Mouse (Mus musculus): ENCODE results near the gene Mettl17. TPM values are rescaled to one million over a fixed set of nuclear protein-coding genes. Genes with fewer than 3 reads are reported as not detected.
A peak's percentile ranks its signal among the peaks of the same experiment; 100 is the strongest.
"Not testable (repeated sequence)": the region's sequence is repeated elsewhere in the genome, so short reads cannot be mapped to it uniquely, and the experiment has no call there.

The Mettl17 gene
- polyA plus RNA-seq, 1 experiment from 2014 or later, result 42.1 TPM

GRCm38 (mm10) chr14:51863603-51864002 is 21.0 kb upstream of the Mettl17 start:
- WGBS, result 22% methylated on average over 1 of the region's 1 CpGs
- not testable (repeated sequence) for H3K27ac ChIP-seq (ENCODE audit: low read length); ATAC-seq (replicated peaks; ENCODE audit: extremely low read depth, insufficient read depth, low FRiP score); H3K9me3 ChIP-seq (replicated peaks; ENCODE audit: control insufficient read depth, low read length); H3K36me3 ChIP-seq (ENCODE audit: control insufficient read depth, insufficient read depth); H3K4me2 ChIP-seq (ENCODE audit: low read depth, low read length); H3K4me3 ChIP-seq (ENCODE audit: low read length); H3K4me1 ChIP-seq (ENCODE audit: control insufficient read depth, insufficient read depth, low read length); H3K27me3 ChIP-seq (ENCODE audit: control insufficient read depth, insufficient read depth, low read length); H3K9ac ChIP-seq (ENCODE audit: low read length)

DNA sequence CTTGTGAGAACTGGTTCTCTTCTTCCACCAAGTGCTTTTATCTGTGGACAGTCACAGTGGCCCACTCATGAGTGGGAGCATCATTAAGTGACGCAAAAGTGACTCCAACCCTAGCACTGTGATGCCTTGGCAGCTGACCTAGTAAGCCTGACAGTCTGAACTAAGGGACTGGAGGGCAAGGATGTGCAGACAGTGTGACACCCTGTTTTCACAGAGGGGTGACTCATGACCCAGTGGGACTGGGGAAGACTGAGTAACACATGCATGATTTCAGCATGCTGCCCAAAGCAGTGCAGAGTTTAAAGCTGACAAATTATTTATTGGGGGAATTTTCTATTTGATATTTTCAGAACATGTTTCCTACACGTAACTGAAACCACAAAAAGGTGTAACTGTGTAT is 13.9 kb upstream of the Mettl17 start:
- WGBS, result 68% methylated on average over 2 of the region's 2 CpGs
- H3K36me3 ChIP-seq (ENCODE audit: control insufficient read depth, insufficient read depth), result no peaks in the 10 kb centered on the region
- no peak overlapping the region for H3K27ac ChIP-seq (ENCODE audit: low read length)
- no peak overlapping the region for H3K9ac ChIP-seq (ENCODE audit: low read length)
- ATAC-seq (replicated peaks; ENCODE audit: extremely low read depth, insufficient read depth, low FRiP score), result no peak
- H3K4me3 ChIP-seq (ENCODE audit: low read length), result no peak overlapping the region
- H3K9me3 ChIP-seq (replicated peaks; ENCODE audit: control insufficient read depth, low read length), result no peaks in the 10 kb centered on the region
- no peaks in the 10 kb centered on the region for H3K4me1 ChIP-seq (ENCODE audit: control insufficient read depth, insufficient read depth, low read length)
- H3K4me2 ChIP-seq (ENCODE audit: low read depth, low read length), result no peak overlapping the region
- no peaks in the 10 kb centered on the region for H3K27me3 ChIP-seq (ENCODE audit: control insufficient read depth, insufficient read depth, low read length)

DNA sequence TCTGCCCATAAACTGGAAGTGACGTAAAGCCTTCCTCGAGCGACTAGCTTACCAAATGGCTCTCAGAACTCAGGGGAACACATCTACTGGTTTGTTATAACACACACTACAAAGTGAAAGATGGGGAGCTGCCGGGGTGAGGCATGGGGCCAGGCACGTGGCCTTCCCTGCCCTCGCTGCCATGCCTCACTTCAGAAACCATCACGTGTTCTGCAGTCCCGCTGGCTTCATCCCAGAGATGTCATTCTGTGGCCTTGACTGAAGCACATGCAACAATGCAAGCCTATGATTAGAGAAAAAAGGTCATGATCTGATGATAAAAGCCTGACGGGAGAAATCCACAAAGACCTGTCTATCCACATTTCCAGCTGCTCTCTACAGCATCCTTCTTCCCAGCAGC is 12.9 kb upstream of the Mettl17 start:
- no peak for ATAC-seq (replicated peaks; ENCODE audit: extremely low read depth, insufficient read depth, low FRiP score)
- Histone ChIP-seq H3K9ac (ENCODE audit: low read length) (no peak overlapping the region), H3K4me1 (ENCODE audit: control insufficient read depth, insufficient read depth, low read length) (no peaks in the 10 kb centered on the region), H3K4me3 (ENCODE audit: low read length) (no peak overlapping the region), H3K36me3 (ENCODE audit: control insufficient read depth, insufficient read depth) (no peaks in the 10 kb centered on the region), H3K27me3 (ENCODE audit: control insufficient read depth, insufficient read depth, low read length) (no peaks in the 10 kb centered on the region), H3K9me3 (replicated peaks; ENCODE audit: control insufficient read depth, low read length) (no peaks in the 10 kb centered on the region), H3K27ac (ENCODE audit: low read length) (no peak overlapping the region), H3K4me2 (ENCODE audit: low read depth, low read length) (no peak overlapping the region)
- WGBS, result 67% methylated on average over 9 of the region's 9 CpGs

GRCm38 (mm10) chr14:51877517-51877916 is 7.1 kb upstream of the Mettl17 start:
- WGBS, result 67% methylated on average over 3 of the region's 3 CpGs
- Histone ChIP-seq H3K27me3 (ENCODE audit: control insufficient read depth, insufficient read depth, low read length) (no peaks in the 10 kb centered on the region), H3K36me3 (ENCODE audit: control insufficient read depth, insufficient read depth) (no peaks in the 10 kb centered on the region), H3K4me1 (ENCODE audit: control insufficient read depth, insufficient read depth, low read length) (no peaks in the 10 kb centered on the region), H3K27ac (ENCODE audit: low read length) (no peak overlapping the region), H3K4me2 (ENCODE audit: low read depth, low read length) (no peak overlapping the region), H3K9me3 (replicated peaks; ENCODE audit: control insufficient read depth, low read length) (no peaks in the 10 kb centered on the region), H3K4me3 (ENCODE audit: low read length) (no peak overlapping the region), H3K9ac (ENCODE audit: low read length) (no peak overlapping the region)
- no peak for ATAC-seq (replicated peaks; ENCODE audit: extremely low read depth, insufficient read depth, low FRiP score)

DNA sequence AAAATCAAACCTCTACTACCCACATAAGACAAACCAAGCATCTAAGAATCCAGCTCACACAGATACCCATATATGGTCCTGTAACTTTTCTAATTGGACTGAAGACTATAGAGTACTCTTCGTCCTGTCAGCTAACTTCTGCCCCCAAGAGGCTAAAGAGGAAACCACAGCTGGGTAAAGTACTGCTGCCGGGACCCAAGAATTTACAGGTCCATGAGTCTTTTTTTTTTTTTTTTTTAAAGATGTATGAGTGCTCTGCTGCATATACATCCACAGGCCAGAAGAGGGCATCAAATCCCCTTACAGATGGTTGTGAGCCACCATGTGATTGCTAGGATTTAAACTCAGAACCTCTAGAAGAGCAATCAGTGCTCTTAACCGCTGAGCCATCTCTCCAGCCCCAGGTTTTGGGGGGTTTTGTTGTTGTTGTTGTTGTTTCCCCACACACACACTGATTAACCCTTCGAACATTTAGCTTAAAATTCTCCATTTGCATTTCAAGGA is 1.1 kb upstream of the Mettl17 start:
- H3K9ac ChIP-seq (ENCODE audit: low read length), result peak overlapping the region; percentile 70
- peaks cover 11% of the 10 kb centered on the region for H3K4me1 ChIP-seq (ENCODE audit: control insufficient read depth, insufficient read depth, low read length)
- peak overlapping the region; percentile 95 for H3K4me2 ChIP-seq (ENCODE audit: low read depth, low read length)
- peak; percentile 25; the same call in 1 of the 2 replicates for ATAC-seq (replicated peaks; ENCODE audit: extremely low read depth, insufficient read depth, low FRiP score)
- H3K36me3 ChIP-seq (ENCODE audit: control insufficient read depth, insufficient read depth), result peaks cover 19% of the 10 kb centered on the region
- H3K9me3 ChIP-seq (replicated peaks; ENCODE audit: control insufficient read depth, low read length), result no peaks in the 10 kb centered on the region
- peak overlapping the region; percentile 86 for H3K4me3 ChIP-seq (ENCODE audit: low read length)
- H3K27ac ChIP-seq (ENCODE audit: low read length), result peak overlapping the region; percentile 69
- 0% methylated on average over 4 of the region's 4 CpGs for WGBS
- no peaks in the 10 kb centered on the region for H3K27me3 ChIP-seq (ENCODE audit: control insufficient read depth, insufficient read depth, low read length)

DNA sequence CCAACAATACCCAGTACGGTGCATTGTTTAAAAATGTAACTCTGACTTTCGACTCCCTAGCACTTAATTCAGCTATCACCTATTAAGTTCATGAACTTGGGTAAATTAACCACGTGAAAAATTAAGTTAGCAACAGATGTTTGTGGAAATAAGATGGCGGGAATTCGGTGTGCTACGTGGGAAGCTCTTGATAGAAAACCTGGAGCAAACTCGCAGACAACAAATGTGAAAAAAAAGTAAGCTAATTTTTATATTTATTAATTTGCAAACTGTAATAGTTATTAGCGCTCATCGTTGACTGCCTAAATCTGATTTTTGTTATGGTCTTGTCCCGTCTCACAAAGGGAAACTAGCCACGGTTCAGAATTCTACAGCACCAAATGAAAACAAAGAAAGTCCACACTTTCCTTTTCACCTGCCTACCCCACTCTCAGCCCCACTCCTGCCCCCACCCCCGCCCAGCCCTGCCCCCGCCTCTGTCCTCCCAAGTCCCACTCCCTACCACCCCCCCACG is 554 bp upstream of the Mettl17 start:
- peaks cover 11% of the 10 kb centered on the region for H3K4me1 ChIP-seq (ENCODE audit: control insufficient read depth, insufficient read depth, low read length)
- peak overlapping the region; percentile 70 for H3K9ac ChIP-seq (ENCODE audit: low read length)
- H3K27me3 ChIP-seq (ENCODE audit: control insufficient read depth, insufficient read depth, low read length), result no peaks in the 10 kb centered on the region
- H3K4me3 ChIP-seq (ENCODE audit: low read length), result peak overlapping the region; percentile 86
- H3K9me3 ChIP-seq (replicated peaks; ENCODE audit: control insufficient read depth, low read length), result no peaks in the 10 kb centered on the region
- peaks cover 24% of the 10 kb centered on the region for H3K36me3 ChIP-seq (ENCODE audit: control insufficient read depth, insufficient read depth)
- H3K4me2 ChIP-seq (ENCODE audit: low read depth, low read length), result peak overlapping the region; percentile 95
- 2% methylated on average over 14 of the region's 14 CpGs for WGBS
- peak; percentile 1; the same call in 1 of the 2 replicates for ATAC-seq (replicated peaks; ENCODE audit: extremely low read depth, insufficient read depth, low FRiP score)
- peak overlapping the region; percentile 69 for H3K27ac ChIP-seq (ENCODE audit: low read length)

- Histone ChIP-seq H3K4me3 (ENCODE audit: low read length) (no peak overlapping the region), H3K9me3 (replicated peaks; ENCODE audit: control insufficient read depth, low read length) (no peaks in the 10 kb centered on the region), H3K9ac (ENCODE audit: low read length) (no peak overlapping the region; the same call in 1 of the 2 replicates), H3K27me3 (ENCODE audit: control insufficient read depth, insufficient read depth, low read length) (no peaks in the 10 kb centered on the region), H3K4me1 (ENCODE audit: control insufficient read depth, insufficient read depth, low read length) (peaks cover 11% of the 10 kb centered on the region), H3K4me2 (ENCODE audit: low read depth, low read length) (peak overlapping the region; percentile 95), H3K27ac (ENCODE audit: low read length) (no peak overlapping the region), H3K36me3 (ENCODE audit: control insufficient read depth, insufficient read depth) (peaks cover 41% of the 10 kb centered on the region)
- ATAC-seq (replicated peaks; ENCODE audit: extremely low read depth, insufficient read depth, low FRiP score), result no peak
- WGBS, result 57% methylated on average over 6 of the region's 6 CpGs
Observed at GRCm38 (mm10) chr14:51886051-51886450, 1.4 kb downstream of the Mettl17 start.

GRCm38 (mm10) chr14:51889833-51890232 is 5.2 kb downstream of the Mettl17 start:
- WGBS, result 82% methylated on average over 6 of the region's 6 CpGs

GRCm38 (mm10) chr14:51892191-51892939 is 7.7 kb downstream of the Mettl17 start, which contains the start of gene Slc39a2:
Slc39a2 (plus strand) TSS chr14:51892889.
- H3K27me3 ChIP-seq (ENCODE audit: control insufficient read depth, insufficient read depth, low read length), result no peaks in the 10 kb centered on the region
- H3K36me3 ChIP-seq (ENCODE audit: control insufficient read depth, insufficient read depth), result peaks cover 42% of the 10 kb centered on the region
- ATAC-seq (replicated peaks; ENCODE audit: extremely low read depth, insufficient read depth, low FRiP score), result no peak
- peaks cover 6% of the 10 kb centered on the region; the same call in 1 of the 2 replicates for H3K4me1 ChIP-seq (ENCODE audit: control insufficient read depth, insufficient read depth, low read length)
- no peak within 1 kb of the TSS for H3K4me2 ChIP-seq (ENCODE audit: low read depth, low read length)
- H3K9ac ChIP-seq (ENCODE audit: low read length), result no peak within 1 kb of the TSS
- 91% methylated on average over 9 of the region's 9 CpGs for WGBS
- no peak within 1 kb of the TSS for H3K27ac ChIP-seq (ENCODE audit: low read length)
- no peak within 1 kb of the TSS for H3K4me3 ChIP-seq (ENCODE audit: low read length)
- no peaks in the 10 kb centered on the region for H3K9me3 ChIP-seq (replicated peaks; ENCODE audit: control insufficient read depth, low read length)

More at GRCm38 (mm10) chr14:51889833-51890232, 5.2 kb downstream of the Mettl17 start:
- peaks cover 49% of the 10 kb centered on the region for H3K36me3 ChIP-seq (ENCODE audit: control insufficient read depth, insufficient read depth)
- peaks cover 17% of the 10 kb centered on the region for H3K4me1 ChIP-seq (ENCODE audit: control insufficient read depth, insufficient read depth, low read length)
- no peaks in the 10 kb centered on the region for H3K9me3 ChIP-seq (replicated peaks; ENCODE audit: control insufficient read depth, low read length)
- H3K9ac ChIP-seq (ENCODE audit: low read length), result no peak overlapping the region
- no peak for ATAC-seq (replicated peaks; ENCODE audit: extremely low read depth, insufficient read depth, low FRiP score)
- H3K4me3 ChIP-seq (ENCODE audit: low read length), result no peak overlapping the region
- H3K27me3 ChIP-seq (ENCODE audit: control insufficient read depth, insufficient read depth, low read length), result no peaks in the 10 kb centered on the region
- H3K4me2 ChIP-seq (ENCODE audit: low read depth, low read length), result no peak overlapping the region
- H3K27ac ChIP-seq (ENCODE audit: low read length), result no peak overlapping the region

Data from heart, embryonic 16.5 days (tissue).